Mouse (Mus musculus): ENCODE data around the gene Lpar4.

GRCm38 (mm10) chrX:106939326-106939725 is 18.9 kb downstream of the Lpar4 start:
- TF ChIP-seq CTCF (IDR thresholded peaks at IDR 0.05; ENCODE audit: insufficient read depth, low read length) (no peak), POLR2A (IDR thresholded peaks at IDR 0.05; ENCODE audit: borderline replicate concordance, extremely low read depth, low read depth, low read length) (no peak)
